Mouse (Mus musculus): ENCODE results near the gene Aldh9a1. TPM values are rescaled to one million over a fixed set of nuclear protein-coding genes. Genes with fewer than 3 reads are reported as not detected.

The Aldh9a1 gene
- total RNA-seq, 2 experiments from 2014 or later = 11.0 to 16.8 TPM

GRCm38 (mm10) chr1:167382763-167383162, 33.0 kb downstream of the Aldh9a1 start:
- DNase-seq (ENCODE audit: low spot score in 2 of 2) = no peak

GRCm38 (mm10) chr1:167383178-167383577, 33.4 kb downstream of the Aldh9a1 start:
- no peak for DNase-seq (ENCODE audit: low spot score in 2 of 2)

GRCm38 (mm10) chr1:167384156-167384555, 34.4 kb downstream of the Aldh9a1 start:
- no peak for DNase-seq (ENCODE audit: low spot score in 2 of 2)

GRCm38 (mm10) chr1:167385211-167385610, 35.4 kb downstream of the Aldh9a1 start:
- DNase-seq (ENCODE audit: low spot score in 2 of 2) = no peak

GRCm38 (mm10) chr1:167385636-167386035, 35.8 kb downstream of the Aldh9a1 start:
- no peak for DNase-seq (ENCODE audit: low spot score in 2 of 2)

- no peak for DNase-seq (ENCODE audit: low spot score in 2 of 2)
These were observed 36.7 kb downstream of the Aldh9a1 start for GRCm38 (mm10) chr1:167386466-167386865.

GRCm38 (mm10) chr1:167387310-167387709, 37.5 kb downstream of the Aldh9a1 start:
- no peak for DNase-seq (ENCODE audit: low spot score in 2 of 2)

- no peak for DNase-seq (ENCODE audit: low spot score in 2 of 2)
These were observed 38.0 kb downstream of the Aldh9a1 start for GRCm38 (mm10) chr1:167387796-167388195.

- no peak for DNase-seq (ENCODE audit: low spot score in 2 of 2)
These were observed 38.8 kb downstream of the Aldh9a1 start for GRCm38 (mm10) chr1:167388571-167388970.

- DNase-seq (ENCODE audit: low spot score in 2 of 2) = no peak
These were observed 39.8 kb downstream of the Aldh9a1 start for GRCm38 (mm10) chr1:167389584-167389983.

- no peak for DNase-seq (ENCODE audit: low spot score in 2 of 2)
These were observed 40.6 kb downstream of the Aldh9a1 start for GRCm38 (mm10) chr1:167390381-167390780.

GRCm38 (mm10) chr1:167391241-167391640, 41.5 kb downstream of the Aldh9a1 start:
- no peak for DNase-seq (ENCODE audit: low spot score in 2 of 2)

- no peak for DNase-seq (ENCODE audit: low spot score in 2 of 2)
These were observed 42.3 kb downstream of the Aldh9a1 start for GRCm38 (mm10) chr1:167392031-167392640.

- DNase-seq (ENCODE audit: low spot score in 2 of 2) = no peak
These were observed 42.9 kb downstream of the Aldh9a1 start for GRCm38 (mm10) chr1:167392687-167393086.

- DNase-seq (ENCODE audit: low spot score in 2 of 2) = no peak
These were observed 43.5 kb downstream of the Aldh9a1 start for GRCm38 (mm10) chr1:167393281-167393680.

GRCm38 (mm10) chr1:167393683-167394492, 44.1 kb downstream of the Aldh9a1 start, which contains the start of gene Mgst3:
Mgst3 (minus strand) TSS chr1:167393841.
- peak; percentile 83 to 94 for DNase-seq (ENCODE audit: low spot score in 2 of 2)

GRCm38 (mm10) chr1:167405237-167405636, 55.4 kb downstream of the Aldh9a1 start:
- no peak for DNase-seq (ENCODE audit: low spot score in 2 of 2)

GRCm38 (mm10) chr1:167409601-167410000, 59.8 kb downstream of the Aldh9a1 start:
- no peak for DNase-seq (ENCODE audit: low spot score in 2 of 2)

GRCm38 (mm10) chr1:167411991-167412715, 62.4 kb downstream of the Aldh9a1 start:
- no peak for DNase-seq (ENCODE audit: low spot score in 2 of 2)

- peak; percentile 34 to 69 for DNase-seq (ENCODE audit: low spot score in 2 of 2)
These were observed 65.1 kb downstream of the Aldh9a1 start for GRCm38 (mm10) chr1:167414846-167415245.
